Mouse (Mus musculus): ENCODE measurements at regions not wholly inside any gene's neighbourhood (a gene's known extent, or its start where the extent isn't known, plus 50 kb on each side); places are given as distances from the start of the nearest gene placed in this dataset.

GRCm38 (mm10) chr14:61665815-61666214 is 58.6 kb downstream of the Kcnrg start:
- no peak for DNase-seq

- DNase-seq = no peak
Observed at GRCm38 (mm10) chr14:61673184-61673583, 65.9 kb downstream of the Kcnrg start.

- DNase-seq = no peak
Observed at GRCm38 (mm10) chr14:61678107-61678506, 70.8 kb downstream of the Kcnrg start.

- DNase-seq = peak; percentile 90
Observed at GRCm38 (mm10) chr14:61680818-61681707, 73.8 kb downstream of the Kcnrg start.

GRCm38 (mm10) chr14:61681708-61682701 is 74.7 kb downstream of the Kcnrg start:
- DNase-seq = peak; percentile 96

GRCm38 (mm10) chr14:61682721-61683355 is 75.6 kb downstream of the Kcnrg start:
- peak; percentile 77 for DNase-seq

GRCm38 (mm10) chr14:61683356-61683740 is 76.1 kb downstream of the Kcnrg start:
- no peak for DNase-seq

GRCm38 (mm10) chr14:61683791-61684411 is 76.6 kb downstream of the Kcnrg start:
- DNase-seq = peak; percentile 12

GRCm38 (mm10) chr14:61684473-61685230 is 77.4 kb downstream of the Kcnrg start:
- no peak for DNase-seq

GRCm38 (mm10) chr14:61685231-61685800 is 78.1 kb downstream of the Kcnrg start:
- DNase-seq = no peak

- DNase-seq = no peak
Observed at GRCm38 (mm10) chr14:61686101-61686691, 78.9 kb downstream of the Kcnrg start.

GRCm38 (mm10) chr14:61686821-61687341 is 79.6 kb downstream of the Kcnrg start:
- DNase-seq = peak; percentile 23

GRCm38 (mm10) chr14:61687346-61688012 is 80.2 kb downstream of the Kcnrg start:
- no peak for DNase-seq

GRCm38 (mm10) chr14:61688013-61688520 is 80.8 kb downstream of the Kcnrg start:
- no peak for DNase-seq

GRCm38 (mm10) chr14:61688666-61689065 is 81.4 kb downstream of the Kcnrg start:
- DNase-seq = no peak

- no peak for DNase-seq
Observed at GRCm38 (mm10) chr14:61689281-61689680, 82.0 kb downstream of the Kcnrg start.

- no peak for DNase-seq
Observed at GRCm38 (mm10) chr14:61689776-61690175, 82.5 kb downstream of the Kcnrg start.

- DNase-seq = no peak
Observed at GRCm38 (mm10) chr14:61691785-61692372, 84.6 kb downstream of the Kcnrg start.

- no peak for DNase-seq
Observed at GRCm38 (mm10) chr14:61694796-61695195, 87.5 kb downstream of the Kcnrg start.
